Mouse (Mus musculus): ENCODE measurements at regions not wholly inside any gene's neighbourhood (a gene's known extent, or its start where the extent isn't known, plus 50 kb on each side); places are given as distances from the start of the nearest gene placed in this dataset.

DNA sequence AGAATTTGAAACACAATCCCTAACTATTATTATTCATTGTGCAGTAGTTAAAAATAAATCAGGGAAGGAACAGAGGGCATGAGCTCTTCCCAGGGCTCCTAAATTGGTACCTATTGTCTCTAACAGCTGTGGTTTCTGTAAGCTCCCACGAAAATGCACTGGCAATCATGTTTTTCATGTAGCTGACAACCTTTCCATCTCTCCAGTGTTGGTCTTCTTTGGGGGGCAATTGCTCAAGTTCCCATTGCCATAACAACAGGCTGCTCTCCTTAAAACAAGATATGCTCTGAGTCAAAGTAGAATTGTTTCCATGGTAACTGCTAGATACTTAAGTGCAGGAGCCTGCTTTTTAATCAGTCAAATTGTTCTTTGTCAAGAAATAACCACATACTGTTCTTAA lies 322.7 kb downstream of the Fam198b start:
- Histone ChIP-seq H3K4me1 (ENCODE audit: control insufficient read depth in 1 of 2, insufficient read depth in 2 of 2) (no peaks in the 10 kb centered on the region), H3K9me3 (replicated peaks; ENCODE audit: low read length) (no peaks in the 10 kb centered on the region), H3K79me2 (replicated peaks; ENCODE audit: control insufficient read depth, extremely low read depth, insufficient read depth, poor library complexity, severe bottlenecking) (no peaks in the 10 kb centered on the region), H3K4me2 (ENCODE audit: insufficient read depth, low read depth, poor library complexity, severe bottlenecking) (no peak overlapping the region), H3K27ac (ENCODE audit: insufficient read depth, low read depth) (no peak overlapping the region), H3K27me3 (replicated peaks) (no peaks in the 10 kb centered on the region), H3K36me3 (replicated peaks in 1 of 2; ENCODE audit: control insufficient read depth in 1 of 2, insufficient read depth in 1 of 2, low read length in 1 of 2) (no peaks in the 10 kb centered on the region), H3K4me3 (replicated peaks in 1 of 3; ENCODE audit: low read depth in 2 of 3, low read length in 2 of 3, poor library complexity in 1 of 3) (no peak overlapping the region), H3K9ac (ENCODE audit: insufficient read depth, low read depth) (no peak overlapping the region)
- in situ Hi-C loops (cut with MboI; ENCODE audit: low pct_ligation_motif_present, low pct_unique_long_range_greater_than_20kb, low sequenced_read_pairs) = no loop called here
- dilution Hi-C loops (cut with MboI; ENCODE audit: extremely low pct_ligation_motif_present, extremely low pct_unique_long_range_greater_than_20kb, low sequenced_read_pairs) = no loop called here
- no peak for TF ChIP-seq MAFK (IDR thresholded peaks at IDR 0.05; ENCODE audit: insufficient replicate concordance, low read length)
- no peak for TF ChIP-seq MAZ (IDR thresholded peaks at IDR 0.05; ENCODE audit: low read depth, low read length)
- no peak for TF ChIP-seq NRF1 (IDR thresholded peaks at IDR 0.05; ENCODE audit: low read depth, low read length)
- TF ChIP-seq CTCF (conservative IDR thresholded peaks at IDR 0.05 in 1 of 2, IDR thresholded peaks at IDR 0.05 in 1 of 2; ENCODE audit: low read depth in 2 of 2, low read length in 2 of 2) = no peak
- TF ChIP-seq MXI1 (IDR thresholded peaks at IDR 0.05; ENCODE audit: low read depth, low read length) = no peak
- no peak for TF ChIP-seq ZC3H11A (IDR thresholded peaks at IDR 0.05; ENCODE audit: low read depth, low read length)
- no peak for TF ChIP-seq HCFC1 (IDR thresholded peaks at IDR 0.05; ENCODE audit: low read depth, low read length)
- TF ChIP-seq ZKSCAN1 (IDR thresholded peaks at IDR 0.05; ENCODE audit: borderline replicate concordance, low read depth, low read length) = no peak
- TF ChIP-seq E2F4 (IDR thresholded peaks at IDR 0.05; ENCODE audit: insufficient replicate concordance, low read depth, low read length) = no peak
- TF ChIP-seq ETS1 (conservative IDR thresholded peaks at IDR 0.05; ENCODE audit: low read depth, low read length) = no peak
- no peak for DNase-seq (ENCODE audit: extremely low read depth)

DNA sequence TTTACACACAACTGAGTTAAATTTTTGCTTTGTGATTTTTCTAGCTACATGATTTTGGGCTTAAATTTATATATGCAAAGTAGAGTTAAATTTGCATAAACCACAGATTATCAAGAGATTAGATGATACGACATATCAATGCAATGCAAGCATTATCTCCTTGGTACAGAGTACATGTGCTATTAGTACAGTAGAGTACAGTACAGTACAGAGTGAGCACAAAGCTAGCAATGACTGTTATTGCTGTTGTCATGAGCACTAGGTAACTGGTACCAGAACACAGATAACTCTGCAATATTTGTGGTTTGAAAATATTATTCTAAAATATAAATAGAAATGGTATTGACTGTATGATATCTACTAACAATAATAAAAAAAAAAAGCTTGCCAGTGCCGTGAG lies 323.7 kb downstream of the Fam198b start:
- no peak for DNase-seq (ENCODE audit: extremely low read depth)
- dilution Hi-C loops (cut with MboI; ENCODE audit: extremely low pct_ligation_motif_present, extremely low pct_unique_long_range_greater_than_20kb, low sequenced_read_pairs) = no loop called here
- TF ChIP-seq EP300 (IDR thresholded peaks at IDR 0.05; ENCODE audit: low read length) (no peak), ZC3H11A (IDR thresholded peaks at IDR 0.05; ENCODE audit: low read depth, low read length) (no peak), MAZ (IDR thresholded peaks at IDR 0.05; ENCODE audit: low read depth, low read length) (no peak), USF1 (IDR thresholded peaks at IDR 0.05; ENCODE audit: low read depth, low read length) (no peak), JUN (IDR thresholded peaks at IDR 0.05; ENCODE audit: insufficient read depth, low read depth, low read length) (no peak), E2F4 (IDR thresholded peaks at IDR 0.05; ENCODE audit: insufficient replicate concordance, low read depth, low read length) (no peak), CTCF (conservative IDR thresholded peaks at IDR 0.05 in 1 of 2, IDR thresholded peaks at IDR 0.05 in 1 of 2; ENCODE audit: low read depth in 2 of 2, low read length in 2 of 2) (no peak), POLR2A (IDR thresholded peaks at IDR 0.05; ENCODE audit: low read depth, low read length) (no peak), TCF12 (IDR thresholded peaks at IDR 0.05; ENCODE audit: low read depth, low read length) (no peak), SIN3A (IDR thresholded peaks at IDR 0.05; ENCODE audit: low read length) (no peak), BHLHE40 (IDR thresholded peaks at IDR 0.05; ENCODE audit: low read depth, low read length) (no peak), ELF1 (IDR thresholded peaks at IDR 0.05; ENCODE audit: low read depth, low read length) (no peak), HCFC1 (IDR thresholded peaks at IDR 0.05; ENCODE audit: low read depth, low read length) (no peak), POLR2AphosphoS2 (IDR thresholded peaks at IDR 0.05; ENCODE audit: low read depth, low read length) (no peak), MEF2A (IDR thresholded peaks at IDR 0.05; ENCODE audit: borderline replicate concordance, low read depth, low read length) (no peak), KAT2A (IDR thresholded peaks at IDR 0.05; ENCODE audit: insufficient replicate concordance, low read length) (no peak), NRF1 (IDR thresholded peaks at IDR 0.05; ENCODE audit: low read depth, low read length) (no peak), MXI1 (IDR thresholded peaks at IDR 0.05; ENCODE audit: low read depth, low read length) (no peak), IRF4 (IDR thresholded peaks at IDR 0.05; ENCODE audit: low read depth, low read length) (no peak), MAFK (IDR thresholded peaks at IDR 0.05; ENCODE audit: insufficient replicate concordance, low read length) (no peak)
- H3K27ac ChIP-seq (ENCODE audit: insufficient read depth, low read depth) = no peak overlapping the region
- H3K4me1 ChIP-seq (ENCODE audit: control insufficient read depth in 1 of 2, insufficient read depth in 2 of 2) = no peaks in the 10 kb centered on the region
- no peaks in the 10 kb centered on the region for H3K27me3 ChIP-seq (replicated peaks)
- H3K9ac ChIP-seq (ENCODE audit: insufficient read depth, low read depth) = no peak overlapping the region
- in situ Hi-C loops (cut with MboI; ENCODE audit: low pct_ligation_motif_present, low pct_unique_long_range_greater_than_20kb, low sequenced_read_pairs) = no loop called here
- no peaks in the 10 kb centered on the region for H3K79me2 ChIP-seq (replicated peaks; ENCODE audit: control insufficient read depth, extremely low read depth, insufficient read depth, poor library complexity, severe bottlenecking)
- H3K4me3 ChIP-seq (replicated peaks in 1 of 3; ENCODE audit: low read depth in 2 of 3, low read length in 2 of 3, poor library complexity in 1 of 3) = no peak overlapping the region
- H3K9me3 ChIP-seq (replicated peaks; ENCODE audit: low read length) = no peaks in the 10 kb centered on the region
- no peaks in the 10 kb centered on the region for H3K36me3 ChIP-seq (replicated peaks in 1 of 2; ENCODE audit: control insufficient read depth in 1 of 2, insufficient read depth in 1 of 2, low read length in 1 of 2)
- no peak overlapping the region for H3K4me2 ChIP-seq (ENCODE audit: insufficient read depth, low read depth, poor library complexity, severe bottlenecking)
